Mouse (Mus musculus) mouse trophoblast stem cell (cell line): ENCODE results near the gene Vps26c.
"Not testable (repeated sequence)": the region's sequence is repeated elsewhere in the genome, so short reads cannot be mapped to it uniquely, and the experiment has no call there.

Source experiments
- in situ Hi-C, 2 experiments: fragments of 300-500 bp; cut with MseI, MboI; formaldehyde crosslinking; loops; 2 replicates in 1 of 2; 3 replicates in 1 of 2; pipeline ENCODE4 v1.15.1; 2025

Vps26c gene

DNA sequence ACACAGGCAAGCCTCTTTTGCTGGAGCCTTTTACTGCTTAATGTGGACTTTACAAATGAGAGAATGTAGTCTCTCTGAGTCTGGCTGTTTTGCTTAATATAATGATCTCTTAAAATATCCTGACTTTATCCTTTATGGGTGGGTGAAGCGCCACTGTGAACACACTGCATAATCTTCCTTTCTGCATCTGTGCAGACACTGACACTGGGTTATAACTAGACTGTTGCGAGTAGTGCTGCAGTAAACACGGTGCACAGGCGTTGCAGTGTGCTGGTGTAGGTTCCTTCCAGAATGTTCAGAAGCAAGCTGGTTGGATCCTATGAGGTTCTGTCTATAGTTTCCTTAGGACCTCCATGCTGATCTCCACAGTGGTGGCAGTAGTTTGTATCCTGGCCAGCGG is 37.3 kb downstream of the Vps26c start:
- in situ Hi-C loops: no loop called here

DNA sequence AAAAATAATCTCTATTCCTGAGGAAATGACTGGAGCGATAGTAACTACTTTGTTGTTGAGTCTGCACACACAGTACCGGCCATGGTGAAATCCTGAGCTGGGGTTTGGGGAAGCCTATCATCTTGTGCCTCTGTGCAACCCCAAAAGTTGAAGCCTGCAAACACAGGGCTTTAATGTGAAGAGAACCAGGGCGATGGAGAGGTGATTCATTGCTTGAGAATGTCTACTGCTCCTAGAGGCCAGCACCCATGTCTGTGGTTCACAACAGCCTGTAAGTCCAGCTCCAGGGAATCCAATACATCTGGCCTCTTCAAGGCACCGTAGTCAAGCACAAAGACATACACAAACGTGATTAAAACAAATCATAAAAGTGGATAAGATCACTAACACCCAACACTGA is 39.3 kb downstream of the Vps26c start:
- in situ Hi-C loops: no loop called here

GRCm38 (mm10) chr16:94484752-94485535 is 41.7 kb downstream of the Vps26c start:
- in situ Hi-C loops: no loop called here

GRCm38 (mm10) chr16:94473086-94473822 is 53.4 kb downstream of the Vps26c start:
- in situ Hi-C loops: no loop called here

DNA sequence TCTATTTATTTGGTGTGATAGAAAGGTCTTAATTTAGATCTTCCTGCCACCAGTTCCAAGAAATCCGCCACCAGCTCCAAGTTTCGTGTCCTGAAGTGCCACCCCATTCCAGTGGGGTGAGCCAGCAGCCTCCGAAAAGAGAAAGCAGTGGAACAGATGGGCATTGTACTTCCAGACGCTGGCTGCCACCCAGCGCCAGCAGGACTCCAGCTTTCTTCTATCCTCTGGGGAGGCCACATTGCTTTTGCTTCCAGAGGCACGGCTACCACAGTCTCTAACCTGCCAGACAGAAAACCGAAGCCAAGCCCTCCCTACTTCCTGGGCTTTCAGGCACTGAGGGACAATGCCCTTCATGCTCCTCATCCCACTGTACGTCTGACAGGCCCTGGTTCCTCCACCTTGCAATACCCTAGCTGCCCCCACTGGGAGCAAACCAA is 54.1 kb downstream of the Vps26c start:
- in situ Hi-C loops: no loop called here

- in situ Hi-C loops: no loop called here
These were observed 58.2 kb downstream of the Vps26c start for GRCm38 (mm10) chr16:94468391-94468790.

- in situ Hi-C loops: no loop called here
These were observed 59.1 kb downstream of the Vps26c start for GRCm38 (mm10) chr16:94467337-94468055.

DNA sequence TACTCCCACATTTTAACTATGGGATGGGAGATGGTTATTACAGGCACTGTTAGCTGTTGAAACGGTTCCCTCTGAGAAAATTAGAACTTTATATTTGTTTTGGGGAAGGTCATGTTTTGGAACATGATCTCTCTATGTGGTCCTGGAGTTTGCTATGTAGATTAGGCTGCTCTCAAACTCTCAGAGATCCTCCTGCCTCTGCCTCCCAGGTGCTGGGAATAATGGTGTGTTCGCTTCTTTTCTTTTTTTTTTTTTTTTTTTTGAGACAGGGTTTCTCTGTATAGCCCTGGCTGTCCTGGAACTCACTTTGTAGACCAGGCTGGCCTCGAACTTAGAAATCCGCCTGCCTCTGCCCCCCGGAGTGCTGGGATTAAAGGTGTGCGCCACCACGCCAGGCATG is 60.3 kb downstream of the Vps26c start:
- in situ Hi-C loops: not testable (repeated sequence)

- in situ Hi-C loops: no loop called here
These were observed 60.7 kb downstream of the Vps26c start for GRCm38 (mm10) chr16:94465900-94466299.

DNA sequence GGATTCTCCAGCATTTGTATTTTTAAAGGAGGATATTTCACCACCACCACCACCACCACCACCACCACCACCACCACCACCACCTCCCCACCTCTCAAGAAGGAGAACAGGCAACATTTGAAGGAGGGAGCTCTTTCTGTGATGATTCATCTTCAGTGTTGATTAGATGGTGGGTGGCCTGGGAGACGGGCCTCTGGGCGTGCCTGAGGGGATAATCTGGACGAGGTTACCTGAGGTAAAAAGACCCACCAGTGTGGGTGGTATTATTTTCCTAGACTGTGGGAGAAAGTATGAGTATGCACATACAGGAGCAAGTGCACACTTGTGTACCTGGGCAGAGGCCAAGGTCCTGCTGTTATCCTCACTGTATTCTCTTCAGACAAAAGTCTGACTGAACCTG is 62.6 kb downstream of the Vps26c start:
- in situ Hi-C loops: no loop called here

GRCm38 (mm10) chr16:94454146-94454545 is 72.5 kb downstream of the Vps26c start:
- in situ Hi-C loops: no loop called here

DNA sequence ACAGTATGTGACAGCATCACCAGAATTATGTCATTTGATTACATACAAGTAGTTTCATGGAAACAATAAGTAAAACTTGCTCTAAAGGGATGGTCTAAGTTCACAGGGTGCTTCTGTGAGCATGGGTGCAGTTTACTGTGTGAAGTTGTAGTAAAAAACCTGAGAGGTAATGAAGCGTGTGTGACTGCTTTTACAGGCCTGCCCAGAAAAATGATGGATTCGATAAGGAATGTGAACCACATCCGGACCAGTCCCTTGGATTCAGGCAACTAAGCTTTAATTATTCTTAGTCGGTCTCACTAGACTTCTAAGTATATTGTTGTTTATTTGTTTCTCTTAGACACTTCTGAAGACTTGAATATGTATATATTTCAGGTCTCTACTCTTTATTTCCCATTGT is 73.9 kb downstream of the Vps26c start:
- in situ Hi-C loops: no loop called here

- in situ Hi-C loops: no loop called here
These were observed 74.8 kb downstream of the Vps26c start for GRCm38 (mm10) chr16:94451545-94452488.

DNA sequence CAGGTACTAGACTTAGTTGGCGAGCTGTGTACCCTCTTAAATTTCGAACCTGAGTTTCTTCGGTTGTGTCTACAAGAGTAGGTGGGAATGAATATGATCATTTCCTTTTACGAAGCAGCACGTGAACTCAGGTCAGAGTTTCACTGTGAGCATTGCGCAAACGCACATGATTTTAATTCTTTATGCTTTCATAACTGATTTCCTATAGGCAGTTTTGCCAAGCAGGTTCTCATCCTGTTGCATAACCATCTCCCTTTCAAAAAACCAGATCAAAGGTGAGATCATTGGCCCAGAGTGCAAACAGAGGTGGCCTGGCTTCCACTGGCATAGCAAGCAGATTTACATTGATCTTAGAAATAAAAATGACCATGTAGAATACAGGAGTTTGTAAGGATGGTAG is 77.0 kb downstream of the Vps26c start:
- in situ Hi-C loops: no loop called here

DNA sequence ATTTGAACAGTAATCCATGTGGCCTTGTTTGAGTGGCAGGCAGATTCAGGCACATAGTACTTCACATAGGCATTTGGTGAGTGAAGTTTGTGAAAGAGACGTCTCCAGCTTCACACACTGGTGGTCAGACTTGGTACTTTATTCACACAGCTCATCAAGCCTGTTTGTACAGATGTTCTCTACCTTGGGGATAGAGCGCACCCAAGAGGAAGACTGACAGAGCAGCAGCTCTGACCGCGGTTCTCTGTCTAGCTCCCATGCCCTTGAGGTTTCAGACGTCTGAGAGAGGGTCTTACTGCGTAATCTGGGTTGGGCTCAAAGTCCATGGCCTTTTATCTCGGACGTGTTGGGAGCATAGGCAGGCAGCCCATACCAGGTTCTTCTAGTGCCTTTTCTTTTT is 77.5 kb downstream of the Vps26c start:
- in situ Hi-C loops: no loop called here
